Mouse (Mus musculus): ENCODE measurements at regions not wholly inside any gene's neighbourhood (a gene's known extent, or its start where the extent isn't known, plus 50 kb on each side); places are given as distances from the start of the nearest gene placed in this dataset.

DNA sequence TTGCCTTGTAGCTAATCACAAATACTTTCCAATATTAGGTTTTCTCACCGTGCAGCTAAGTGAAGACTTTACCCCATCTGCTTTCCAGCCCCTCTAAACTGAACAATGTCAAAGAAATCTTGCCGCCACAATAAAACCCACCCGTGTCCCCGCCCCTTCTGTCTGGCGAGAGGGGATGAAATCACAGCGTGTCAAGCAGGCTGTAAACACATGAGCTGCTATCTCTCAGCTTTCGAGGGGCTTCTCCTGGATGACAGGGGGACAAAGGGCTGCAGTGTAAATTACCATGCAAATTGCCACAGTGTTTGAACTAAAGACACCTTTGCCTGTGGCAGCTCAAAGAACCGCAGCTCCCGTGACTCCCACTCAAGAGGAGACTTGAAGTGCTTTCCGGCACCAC lies 134.3 kb downstream of the Slc4a3 start:
- ATAC-seq: no peak

DNA sequence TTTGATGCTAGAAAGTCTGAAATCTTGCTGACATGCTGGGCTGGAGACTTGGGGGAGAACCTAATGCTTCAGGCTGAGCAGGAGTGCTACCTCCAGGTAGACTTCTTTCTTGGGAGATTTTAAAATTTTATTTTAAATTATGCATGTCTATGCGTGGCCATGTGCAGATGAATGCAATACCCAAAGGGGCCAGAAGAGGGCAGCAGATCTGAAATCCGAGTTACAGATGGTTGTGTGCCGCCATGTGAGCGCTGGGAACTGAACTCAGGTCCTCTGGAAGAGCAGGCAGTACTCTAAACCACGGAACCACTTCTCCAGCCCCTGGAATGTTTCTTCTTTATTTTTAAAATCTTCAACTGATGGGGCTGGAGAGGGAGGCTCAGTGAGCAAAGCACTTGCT lies 135.8 kb downstream of the Slc4a3 start:
- no peaks in the 10 kb centered on the region for H3K4me1 ChIP-seq (ENCODE audit: insufficient read depth, low read length)
- DNase-seq (ENCODE audit: low spot score): no peak
- H3K9me3 ChIP-seq (ENCODE audit: low read length): peaks cover 4% of the 10 kb centered on the region; the same call in 1 of the 2 replicates
- H3K9ac ChIP-seq (replicated peaks; ENCODE audit: low read length): no peak overlapping the region
- H3K36me3 ChIP-seq (ENCODE audit: insufficient read depth, low read length): no peaks in the 10 kb centered on the region
- no peak overlapping the region for H3K27ac ChIP-seq
- TF ChIP-seq CTCF (IDR thresholded peaks at IDR 0.05; ENCODE audit: low read depth): peak; percentile 30
- ATAC-seq: no peak
- H3K4me2 ChIP-seq (ENCODE audit: low read depth, low read length): no peak overlapping the region
- no peak overlapping the region for H3K4me3 ChIP-seq (ENCODE audit: low read length)
- 95% methylated on average over 5 of the region's 5 CpGs for WGBS
- H3K27me3 ChIP-seq (ENCODE audit: insufficient read depth, low read length): no peaks in the 10 kb centered on the region

More for the DNA sequence above, 134.3 kb downstream of the Slc4a3 start:
- Histone ChIP-seq H3K4me2 (ENCODE audit: low read depth, low read length) (no peak overlapping the region), H3K9me3 (ENCODE audit: low read length) (peaks cover 4% of the 10 kb centered on the region; the same call in 1 of the 2 replicates), H3K36me3 (ENCODE audit: insufficient read depth, low read length) (no peaks in the 10 kb centered on the region), H3K4me3 (ENCODE audit: low read length) (no peak overlapping the region), H3K4me1 (ENCODE audit: insufficient read depth, low read length) (no peaks in the 10 kb centered on the region), H3K9ac (replicated peaks; ENCODE audit: low read length) (no peak overlapping the region), H3K27me3 (ENCODE audit: insufficient read depth, low read length) (no peaks in the 10 kb centered on the region), H3K27ac (no peak overlapping the region)
- WGBS: 26% methylated on average over 10 of the region's 10 CpGs
- no peak for DNase-seq (ENCODE audit: low spot score)
- TF ChIP-seq CTCF (IDR thresholded peaks at IDR 0.05; ENCODE audit: low read depth): no peak

GRCm38 (mm10) chr1:75692781-75693180 lies 146.7 kb downstream of the Slc4a3 start:
- WGBS: 67% methylated on average over 1 of the region's 1 CpGs
- no peaks in the 10 kb centered on the region for H3K27me3 ChIP-seq (ENCODE audit: insufficient read depth, low read length)
- no peaks in the 10 kb centered on the region for H3K4me1 ChIP-seq (ENCODE audit: insufficient read depth, low read length)
- no peak overlapping the region for H3K4me2 ChIP-seq (ENCODE audit: low read depth, low read length)
- no peak overlapping the region for H3K4me3 ChIP-seq (ENCODE audit: low read length)
- no peaks in the 10 kb centered on the region for H3K36me3 ChIP-seq (ENCODE audit: insufficient read depth, low read length)
- H3K27ac ChIP-seq: no peak overlapping the region
- peak; percentile 34 for DNase-seq (ENCODE audit: low spot score)
- no peak overlapping the region for H3K9ac ChIP-seq (replicated peaks; ENCODE audit: low read length)
- ATAC-seq: peak; percentile 49; the same call in 1 of the 2 replicates
- H3K9me3 ChIP-seq (ENCODE audit: low read length): no peaks in the 10 kb centered on the region
- TF ChIP-seq CTCF (IDR thresholded peaks at IDR 0.05; ENCODE audit: low read depth): no peak

- Histone ChIP-seq H3K27me3 (ENCODE audit: insufficient read depth, low read length) (no peaks in the 10 kb centered on the region), H3K4me3 (ENCODE audit: low read length) (no peak overlapping the region), H3K9me3 (ENCODE audit: low read length) (no peaks in the 10 kb centered on the region), H3K9ac (replicated peaks; ENCODE audit: low read length) (no peak overlapping the region), H3K36me3 (ENCODE audit: insufficient read depth, low read length) (no peaks in the 10 kb centered on the region), H3K27ac (no peak overlapping the region), H3K4me1 (ENCODE audit: insufficient read depth, low read length) (no peaks in the 10 kb centered on the region), H3K4me2 (ENCODE audit: low read depth, low read length) (no peak overlapping the region)
- 28% methylated on average over 12 of the region's 12 CpGs for WGBS
- ATAC-seq: peak; percentile 55; the same call in 1 of the 2 replicates
- TF ChIP-seq CTCF (IDR thresholded peaks at IDR 0.05; ENCODE audit: low read depth): peak; percentile 36
- peak; percentile 64 for DNase-seq (ENCODE audit: low spot score)
Observed at GRCm38 (mm10) chr1:75693231-75693914, 147.3 kb downstream of the Slc4a3 start.

DNA sequence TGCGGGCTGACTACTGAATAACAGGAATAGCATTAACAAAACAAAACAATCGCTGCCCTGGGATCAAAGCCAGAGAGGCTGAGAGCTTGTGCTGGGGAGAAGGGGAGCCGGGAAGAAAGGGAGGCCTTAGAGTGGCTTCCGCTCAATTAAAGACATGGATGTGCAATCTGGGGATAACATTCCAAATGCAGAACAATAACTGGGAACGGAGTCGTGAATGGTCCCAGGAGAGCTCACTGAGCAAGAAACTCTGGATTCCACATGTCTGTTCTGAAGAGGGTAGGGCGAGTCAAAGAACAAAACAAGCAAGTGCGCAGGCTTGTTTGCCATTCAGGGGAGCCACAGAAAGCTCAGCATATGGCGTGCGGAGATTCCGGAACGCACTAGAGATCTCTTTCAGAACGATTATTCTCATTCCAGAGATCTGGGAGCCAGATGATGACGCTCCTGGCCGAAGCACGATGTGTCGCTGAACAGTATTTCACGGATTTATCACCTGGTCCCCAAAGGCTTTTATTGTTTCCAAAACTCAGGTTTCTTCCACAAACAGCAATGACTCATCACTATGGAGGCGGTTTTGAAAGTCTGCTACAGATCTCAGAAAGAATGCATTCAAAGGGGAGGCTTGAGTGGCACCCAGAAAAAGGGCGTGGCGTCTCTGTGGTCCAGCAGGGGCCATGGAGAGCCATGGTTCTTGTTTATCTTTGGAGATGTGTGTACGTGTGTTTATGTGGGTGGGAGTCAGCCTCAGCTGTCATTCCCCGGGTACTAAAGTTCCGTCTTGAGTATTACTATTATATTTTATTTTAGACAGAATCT lies 159.0 kb downstream of the Slc4a3 start:
- no peak for TF ChIP-seq CTCF (IDR thresholded peaks at IDR 0.05; ENCODE audit: low read depth)
- WGBS: 24% methylated on average over 24 of the region's 24 CpGs
- peak; percentile 28 for DNase-seq (ENCODE audit: low spot score)
- Histone ChIP-seq H3K9me3 (ENCODE audit: low read length) (no peaks in the 10 kb centered on the region), H3K9ac (replicated peaks; ENCODE audit: low read length) (no peak overlapping the region), H3K4me1 (ENCODE audit: insufficient read depth, low read length) (peaks cover 5% of the 10 kb centered on the region; the same call in 1 of the 2 replicates), H3K4me2 (ENCODE audit: low read depth, low read length) (peak overlapping the region; percentile 43), H3K36me3 (ENCODE audit: insufficient read depth, low read length) (no peaks in the 10 kb centered on the region), H3K4me3 (ENCODE audit: low read length) (no peak overlapping the region), H3K27me3 (ENCODE audit: insufficient read depth, low read length) (no peaks in the 10 kb centered on the region), H3K27ac (no peak overlapping the region)
- no peak for ATAC-seq

DNA sequence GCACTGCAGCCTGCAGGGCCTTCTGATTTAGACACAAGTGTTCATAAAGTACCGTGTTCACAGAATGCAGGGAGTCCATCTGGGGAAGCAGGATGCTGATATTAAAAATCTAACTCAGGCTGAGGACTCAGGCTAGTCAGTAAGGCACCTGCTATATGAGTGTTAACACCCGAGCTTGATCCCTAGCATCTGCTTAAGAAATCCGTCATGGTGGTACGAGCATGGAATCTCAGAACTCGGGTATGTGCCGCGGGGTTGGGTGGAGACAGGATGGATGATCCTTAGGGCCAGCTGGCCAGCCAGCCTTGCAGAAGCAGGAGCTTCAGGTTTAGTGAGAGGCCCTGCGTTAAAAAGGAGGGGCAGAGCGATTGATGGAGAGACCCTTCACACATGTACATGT lies 160.1 kb downstream of the Slc4a3 start:
- Histone ChIP-seq H3K4me2 (ENCODE audit: low read depth, low read length) (no peak overlapping the region), H3K9me3 (ENCODE audit: low read length) (no peaks in the 10 kb centered on the region), H3K4me1 (ENCODE audit: insufficient read depth, low read length) (peaks cover 5% of the 10 kb centered on the region; the same call in 1 of the 2 replicates), H3K4me3 (ENCODE audit: low read length) (no peak overlapping the region), H3K27ac (no peak overlapping the region), H3K9ac (replicated peaks; ENCODE audit: low read length) (no peak overlapping the region), H3K27me3 (ENCODE audit: insufficient read depth, low read length) (no peaks in the 10 kb centered on the region), H3K36me3 (ENCODE audit: insufficient read depth, low read length) (no peaks in the 10 kb centered on the region)
- no peak for ATAC-seq
- DNase-seq (ENCODE audit: low spot score): no peak
- TF ChIP-seq CTCF (IDR thresholded peaks at IDR 0.05; ENCODE audit: low read depth): no peak
- WGBS: 72% methylated on average over 9 of the region's 9 CpGs
